Mouse (Mus musculus) gastrocnemius, postnatal 10 days (tissue): Measurements from ENCODE around the gene Numa1. TPM values are rescaled to one million over a fixed set of nuclear protein-coding genes. Genes with fewer than 3 reads are reported as not detected.
A peak's percentile ranks its signal among the peaks of the same experiment; 100 is the strongest.
"Not testable (repeated sequence)": the region's sequence is repeated elsewhere in the genome, so short reads cannot be mapped to it uniquely, and the experiment has no call there.

ENCODE experiments used
- DNase-seq: peaks from one replicate; pipeline ENCODE4 v3.0.0; 2021; ENCODE audit warnings: mixed read lengths
- long read RNA-seq, 2 experiments: library from polyadenylated mRNA; stranded (forward); transcript quantifications; one replicate each; pipeline ENCODE4 v2.0.0; 2021
- total RNA-seq, 2 experiments: library from RNA; stranded (reverse); gene quantifications; 2 replicates each; pipeline ENCODE4 v1.2.3; 2021

The Numa1 gene
- total RNA-seq: 10 to 100 TPM; 71.8 to 80.7 TPM
- long read RNA-seq, experiment 1, transcript Numa1-202 (13 exons, 2,934 nt): major isoform, 33 of 55 reads
- long read RNA-seq, experiment 1, partial matches to known transcripts: 10 of 55 reads
- long read RNA-seq, experiment 1, other reads (novel, unspliced or antisense): 12 of 55 reads
- long read RNA-seq, experiment 2, full-length matches to known transcripts: 14 of 27 reads
- long read RNA-seq, experiment 2, partial matches to known transcripts: 8 of 27 reads
- long read RNA-seq, experiment 2, other reads (novel, unspliced or antisense): 5 of 27 reads

DNA sequence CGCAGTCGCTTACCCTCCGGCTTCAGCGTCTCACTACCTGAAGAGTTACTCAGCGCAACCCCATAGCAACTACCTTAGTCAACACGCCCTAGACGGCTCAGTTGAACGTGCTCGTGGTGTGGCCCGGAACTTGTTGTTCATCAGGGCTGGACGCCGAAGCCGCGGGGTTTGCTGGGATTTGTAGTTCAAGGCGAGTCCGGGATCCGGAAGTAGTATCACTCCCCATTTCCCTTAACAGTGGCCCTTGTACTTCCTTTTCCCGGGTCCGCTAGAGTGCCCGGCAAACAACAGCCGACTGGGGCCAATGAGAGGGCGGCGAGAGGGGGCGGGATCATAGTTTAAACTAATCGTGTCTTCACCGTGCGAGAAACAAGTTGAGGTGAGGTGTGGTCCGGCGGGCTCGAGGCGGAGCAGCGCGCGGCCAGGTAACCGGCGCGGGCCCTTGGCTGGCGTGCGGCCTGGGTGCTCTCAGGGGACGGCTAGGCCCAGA lies at the start of gene Numa1, which contains the start of gene Lrrc51:
Gene Numa1, plus strand, starts transcription at position 361 of the 490 bp plus-strand sequence.
Gene Lrrc51, minus strand, starts transcription at position 145 of the 490 bp plus-strand sequence.
- DNase-seq: peak; percentile 92

DNA sequence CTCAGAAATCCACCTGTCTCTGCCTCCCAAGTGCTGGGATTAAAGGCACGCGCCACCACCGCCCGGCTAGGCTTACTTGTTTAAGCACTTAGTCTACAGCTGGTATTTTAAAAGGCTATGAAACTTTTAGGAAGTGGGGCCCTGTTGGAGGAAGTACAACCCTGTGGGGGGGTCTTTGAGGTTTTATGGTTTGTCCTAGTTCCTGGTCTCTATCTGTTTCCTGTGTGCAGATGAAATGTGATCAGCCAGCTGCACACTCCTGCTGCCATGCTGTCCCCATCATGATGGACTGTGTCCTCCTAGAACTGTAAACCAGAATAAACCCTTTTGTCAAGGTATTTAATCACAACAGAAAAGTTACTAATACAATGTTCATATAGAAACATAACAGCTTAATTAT lies 49.8 kb upstream of the Numa1 start:
- no peak for DNase-seq

DNA sequence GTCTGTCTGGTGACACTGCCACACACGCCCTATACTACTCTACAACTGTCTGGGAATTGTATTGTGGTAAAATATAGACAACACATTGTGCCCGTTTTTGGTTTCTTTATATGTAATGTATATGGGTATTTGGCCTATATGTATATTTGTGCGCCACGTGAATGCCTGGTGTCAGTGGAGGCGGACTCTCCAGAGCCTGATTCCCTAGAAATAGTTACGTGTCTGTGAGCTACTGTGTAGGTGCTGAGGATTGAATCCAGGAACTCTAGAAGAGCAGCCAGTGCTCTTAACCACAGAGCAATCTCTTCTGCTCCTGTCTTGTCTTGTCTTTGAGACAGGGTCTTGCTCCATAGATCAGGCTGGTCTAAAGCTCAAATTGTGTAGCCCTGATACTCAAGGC lies 47.6 kb upstream of the Numa1 start:
- DNase-seq: no peak

DNA sequence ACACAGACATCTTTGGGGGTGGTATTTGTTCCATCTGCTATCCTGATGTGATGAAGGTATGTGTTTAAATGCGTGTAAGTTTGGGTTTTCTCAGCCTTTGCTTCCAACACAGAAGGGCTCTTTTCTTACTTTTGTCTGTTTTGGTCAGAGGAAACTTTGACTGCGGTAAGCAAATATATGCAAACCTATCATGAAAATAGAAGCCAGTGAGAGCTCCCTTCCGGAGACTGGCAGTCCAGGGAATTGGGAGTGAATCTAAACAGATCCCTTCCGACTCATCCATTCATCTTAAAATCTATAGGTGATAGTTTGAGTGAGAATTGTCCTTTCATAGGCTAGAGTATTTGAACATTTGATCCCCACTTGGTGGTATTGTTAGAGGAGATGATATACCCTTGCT lies 45.5 kb upstream of the Numa1 start:
- DNase-seq: no peak

DNA sequence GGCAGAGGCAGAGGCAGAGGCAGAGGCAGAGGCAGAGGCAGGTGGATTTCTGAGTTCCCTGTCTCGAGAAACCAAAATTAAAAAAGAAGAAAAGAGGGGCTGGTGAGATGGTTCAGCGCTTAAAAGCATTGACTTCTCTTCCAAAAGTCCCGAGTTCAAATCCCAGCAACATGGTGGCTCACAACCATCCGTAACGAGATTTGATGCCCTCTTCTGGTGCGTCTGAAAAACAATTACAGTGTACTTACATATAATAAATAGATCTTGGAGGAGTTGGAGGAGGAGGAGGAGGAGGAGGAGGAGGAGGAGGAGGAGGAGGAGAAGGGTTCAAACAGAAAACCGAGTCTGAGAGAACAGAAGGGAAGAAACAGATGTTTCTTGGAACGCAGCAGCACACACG lies 38.2 kb upstream of the Numa1 start:
- no peak for DNase-seq

DNA sequence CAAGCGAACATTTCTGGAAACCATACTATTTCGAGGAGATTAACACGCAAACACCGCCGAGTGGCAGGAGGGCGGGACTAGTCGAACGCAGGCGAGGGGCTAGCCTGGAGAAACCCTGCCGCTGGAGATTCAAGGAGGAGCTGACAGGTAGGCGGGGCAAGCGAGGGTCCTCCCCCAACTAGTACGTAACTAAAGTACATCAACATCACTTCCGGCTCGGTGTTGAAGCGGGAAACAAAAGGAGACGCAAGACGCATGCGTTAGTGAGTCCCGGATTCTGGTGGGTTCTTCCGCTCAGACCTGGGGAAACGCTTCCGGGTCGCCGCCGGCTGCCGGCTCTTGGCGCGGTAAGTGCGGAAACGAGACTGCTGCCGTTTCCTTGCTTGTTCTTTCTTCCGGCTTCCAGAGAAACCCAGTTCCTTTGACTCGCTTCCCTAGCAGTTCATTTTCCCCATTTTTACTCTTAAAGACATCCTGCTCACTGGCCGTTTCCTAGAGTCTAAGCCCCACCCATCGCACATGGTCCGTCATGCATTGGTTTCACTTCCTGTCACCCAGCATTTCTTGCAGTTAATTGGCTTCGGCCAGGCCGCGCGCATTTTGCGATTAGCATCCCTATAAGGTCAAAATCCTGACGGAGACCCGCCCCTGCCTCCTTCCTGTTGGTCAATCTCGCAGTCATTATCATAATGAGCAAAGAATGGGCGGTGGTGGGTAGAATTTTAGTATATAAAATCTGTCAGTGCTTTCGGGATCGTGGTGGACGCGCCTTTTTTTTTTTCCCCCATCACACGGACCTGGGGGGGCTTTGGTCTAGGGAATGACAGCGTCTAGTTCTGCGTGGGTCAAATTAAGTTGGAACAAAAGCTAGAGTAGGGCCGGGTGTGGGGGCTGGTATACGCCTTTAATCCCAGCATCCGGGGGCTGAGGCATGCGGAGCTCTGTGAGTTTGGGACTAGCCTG lies 37.5 kb upstream of the Numa1 start:
- DNase-seq: peak; percentile 87

DNA sequence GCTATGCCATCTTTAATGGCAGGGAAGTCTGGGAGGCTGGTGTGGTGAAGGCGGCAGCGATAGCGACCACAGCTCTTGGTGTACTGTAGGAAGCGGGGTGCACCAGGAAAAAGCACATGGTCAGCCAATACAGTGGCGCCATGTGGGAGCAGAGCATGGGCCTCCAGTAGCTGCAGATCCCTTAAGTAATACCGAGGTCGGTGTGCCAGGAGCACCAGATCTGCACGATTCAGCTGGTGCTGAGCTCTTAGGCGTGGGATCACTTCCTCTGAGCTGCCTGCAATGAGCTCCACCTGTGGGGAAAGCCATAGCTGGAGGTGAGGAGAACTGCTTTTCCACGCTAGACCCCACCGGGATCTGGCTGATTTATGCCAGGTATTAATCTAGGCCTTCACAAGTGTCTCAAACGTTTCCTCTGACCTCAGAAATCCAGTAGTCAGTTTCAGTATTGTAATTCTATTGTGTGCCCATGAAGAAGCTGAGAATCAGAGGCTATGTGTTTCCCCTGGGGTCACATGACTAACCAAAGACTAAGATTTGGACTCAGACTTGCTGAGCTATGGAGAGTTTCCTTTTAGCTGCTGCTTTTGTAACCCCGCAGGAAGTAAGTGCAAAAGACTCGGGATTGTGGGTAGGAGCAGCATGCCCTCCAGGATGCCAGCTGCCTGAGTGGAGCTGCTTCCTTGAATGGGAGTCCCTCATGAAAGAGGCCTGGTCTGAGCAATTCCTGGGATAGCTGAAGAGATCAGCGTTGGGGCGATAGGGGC lies 33.4 kb upstream of the Numa1 start:
- no peak for DNase-seq

DNA sequence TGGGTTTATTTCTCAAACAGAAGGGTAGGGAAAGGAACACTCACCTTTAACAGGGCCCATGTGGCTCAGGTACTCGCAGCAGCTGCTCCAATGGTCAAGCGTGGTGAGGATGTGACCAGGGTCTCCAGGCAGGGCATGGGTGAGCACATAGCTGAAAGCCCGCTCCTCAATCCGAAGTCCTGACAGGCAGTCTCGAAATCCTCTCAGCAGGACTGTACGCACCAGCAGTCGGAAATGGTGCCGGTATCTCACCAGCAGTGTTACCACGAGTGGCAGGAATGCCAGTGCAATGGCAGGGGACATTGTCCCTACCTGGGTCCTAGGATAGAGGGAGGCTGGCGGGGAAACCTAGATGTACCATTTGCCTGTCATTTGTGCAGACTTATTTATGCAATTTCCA lies 31.9 kb upstream of the Numa1 start:
- DNase-seq: no peak

DNA sequence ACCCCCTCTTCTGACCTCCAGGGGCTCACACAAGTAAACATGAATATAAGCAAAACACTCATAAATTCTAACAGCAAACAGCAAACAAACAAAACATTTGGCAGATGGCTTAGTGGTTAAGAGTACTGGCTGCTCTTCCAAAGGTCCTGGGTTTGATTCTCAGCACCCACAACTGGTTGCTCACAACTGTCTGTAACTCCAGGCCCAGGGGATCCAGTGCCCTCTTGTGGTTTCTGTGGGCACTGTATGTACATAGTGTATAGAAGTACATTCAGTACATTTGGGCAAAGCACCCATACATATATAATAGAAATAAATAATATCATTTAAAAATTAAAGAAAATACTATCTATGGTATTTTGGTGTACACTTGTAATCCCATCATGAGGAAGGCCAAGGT lies 31.1 kb upstream of the Numa1 start:
- no peak for DNase-seq

DNA sequence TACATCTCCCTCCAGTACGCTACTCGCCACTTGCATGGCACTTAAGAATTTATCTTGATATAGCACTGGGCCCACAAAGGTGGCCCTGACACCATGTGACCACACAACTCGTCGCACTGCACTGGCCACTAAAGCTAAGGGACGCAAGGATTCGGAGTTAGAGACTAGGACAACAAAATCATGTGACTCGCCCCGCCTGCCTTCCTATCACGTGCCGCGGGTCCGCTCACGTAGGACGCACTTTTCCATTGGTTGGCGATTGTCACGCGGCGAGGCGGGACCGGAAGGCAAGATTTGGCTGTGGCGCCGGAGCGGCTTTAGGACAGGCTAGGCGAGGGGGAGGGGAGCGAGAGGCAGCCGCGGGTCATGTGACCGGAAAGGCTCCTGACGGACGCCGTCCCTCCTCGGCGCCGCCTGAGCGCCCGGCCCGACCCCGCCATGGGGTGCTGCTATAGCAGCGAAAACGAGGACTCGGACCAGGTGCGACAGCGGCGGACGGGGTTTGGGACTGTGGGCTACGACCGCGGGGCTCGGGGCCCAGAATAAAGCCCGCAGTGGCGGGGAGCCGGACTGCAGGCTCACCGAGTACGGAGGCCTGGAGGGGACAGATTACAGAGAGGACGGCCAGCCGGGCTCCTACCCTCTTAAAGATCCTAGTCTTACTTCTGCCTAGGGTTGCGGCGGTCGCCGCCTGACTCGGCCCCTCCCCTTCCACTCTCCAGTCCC lies 28.2 kb upstream of the Numa1 start, which contains the start of gene Lamtor1:
Gene Lamtor1, plus strand, starts transcription at position 344 of the 726 bp plus-strand sequence.
- peak; percentile 98 for DNase-seq

DNA sequence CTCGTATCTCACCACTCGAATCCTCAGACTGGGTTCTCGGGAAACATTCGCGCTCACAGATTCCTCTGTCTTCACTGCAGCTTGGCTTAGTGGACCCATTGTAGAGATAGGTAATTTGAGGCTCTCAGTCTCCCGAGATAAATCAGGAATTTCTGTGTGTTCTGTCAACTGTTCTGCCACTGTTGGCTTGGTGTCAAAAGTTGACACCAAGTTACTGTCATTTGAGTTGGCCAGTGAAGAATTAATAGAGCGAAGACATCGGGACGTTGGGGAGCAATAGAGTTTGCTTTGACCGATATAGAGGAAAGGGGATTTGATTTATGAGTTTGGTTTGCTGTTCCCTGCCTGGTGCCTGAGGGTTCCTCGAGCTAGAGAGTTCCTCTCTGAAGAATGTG lies 27.6 kb upstream of the Numa1 start, which contains the start of gene Tomt:
Gene Tomt, minus strand, starts transcription at position 73 of the 395 bp plus-strand sequence.
- no peak for DNase-seq

DNA sequence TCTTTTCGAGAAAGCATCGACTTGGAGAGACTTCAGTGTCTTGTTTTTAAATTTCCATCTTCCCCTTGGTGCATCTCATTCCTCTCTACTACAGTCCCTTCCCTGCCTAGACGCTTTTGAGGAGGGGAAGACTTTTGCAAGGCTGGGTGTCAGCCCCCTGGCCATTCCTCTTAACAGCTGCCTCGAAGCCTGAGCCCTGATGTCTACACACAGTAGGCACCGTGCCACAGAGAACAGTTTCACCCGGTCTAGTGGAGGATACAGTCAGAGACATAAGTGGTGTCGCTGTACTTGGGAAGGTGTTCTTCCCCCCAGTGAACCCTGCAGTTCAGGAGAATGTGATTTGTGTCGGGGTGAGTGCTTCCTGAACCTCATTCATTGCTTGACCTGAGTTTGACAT lies 27.2 kb upstream of the Numa1 start:
- no peak for DNase-seq

DNA sequence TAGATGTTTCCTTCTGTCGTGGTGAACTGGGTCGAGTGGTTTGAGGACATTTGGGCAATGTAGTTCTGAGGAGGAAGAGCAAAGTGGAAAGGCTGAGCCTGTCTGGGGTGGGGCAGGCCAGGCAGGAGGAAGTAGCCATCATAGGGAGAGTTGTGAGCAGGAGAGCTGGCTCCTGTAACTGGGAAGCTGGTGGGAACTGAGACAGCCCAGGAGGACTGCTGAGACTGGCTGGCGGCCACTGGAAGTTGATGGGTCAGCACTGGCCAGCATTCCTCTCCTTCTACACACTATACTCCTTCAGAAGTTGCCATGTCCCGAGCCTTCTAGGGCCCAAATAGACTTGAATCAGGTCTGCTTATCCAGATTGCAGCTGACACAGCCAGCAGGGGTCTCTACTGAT lies 25.5 kb upstream of the Numa1 start:
- peak; percentile 49 for DNase-seq

DNA sequence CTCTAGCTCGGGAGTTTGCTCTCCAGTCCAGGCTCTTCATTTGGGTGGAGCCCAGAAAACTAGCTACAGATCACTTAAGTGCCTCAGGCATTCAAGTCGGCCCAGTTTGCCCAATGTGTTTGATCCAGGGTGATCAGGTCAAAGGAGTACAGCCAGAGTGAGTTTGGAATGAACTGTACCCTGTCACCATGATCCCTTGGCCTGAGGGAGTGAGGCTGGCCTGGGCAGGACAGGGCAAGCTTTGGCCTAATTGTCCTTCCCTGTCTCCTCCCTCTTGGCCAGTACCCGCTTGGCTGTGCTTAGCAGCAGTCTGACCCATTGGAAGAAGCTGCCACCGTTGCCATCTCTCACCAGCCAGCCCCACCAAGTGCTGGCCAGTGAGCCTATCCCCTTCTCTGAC lies 23.8 kb upstream of the Numa1 start:
- no peak for DNase-seq

DNA sequence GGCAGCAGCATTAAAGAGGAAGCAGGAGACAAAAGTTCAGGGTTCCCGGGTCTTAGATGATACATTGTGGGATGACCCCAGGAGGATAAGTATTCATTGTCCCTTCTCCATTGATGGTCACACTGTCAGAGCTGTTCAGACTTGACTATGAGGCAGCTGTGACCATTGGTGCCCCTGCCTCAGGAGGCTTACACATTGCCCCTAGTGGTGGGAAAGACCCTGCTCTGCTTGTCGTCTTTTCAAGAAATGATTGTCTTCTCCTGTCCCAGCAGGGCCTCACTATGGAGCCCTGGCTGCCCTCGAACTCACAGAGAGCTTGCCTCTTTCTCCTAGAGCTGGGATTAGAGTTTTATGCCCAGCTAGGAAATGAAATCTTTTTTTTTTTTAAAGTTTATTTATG lies 21.9 kb upstream of the Numa1 start:
- DNase-seq: no peak

DNA sequence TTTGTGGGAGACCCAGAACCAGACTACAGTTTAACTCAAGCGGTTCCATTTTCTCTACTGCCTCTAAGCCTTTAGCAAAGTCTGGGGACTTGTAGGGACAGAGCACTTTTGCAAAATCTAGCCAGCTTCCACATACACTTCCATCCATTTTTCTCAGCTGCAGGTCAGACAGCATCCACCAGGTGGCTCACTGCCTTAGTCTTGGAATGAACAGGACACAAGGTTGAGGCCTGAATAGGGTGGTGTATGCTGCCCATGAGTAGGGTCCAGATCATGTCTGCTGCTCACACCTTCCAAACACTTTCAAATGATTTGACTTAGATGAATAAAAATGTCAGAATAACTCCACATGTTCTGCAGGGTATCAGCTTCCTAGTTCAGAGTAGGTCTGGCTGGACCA lies 15.8 kb upstream of the Numa1 start:
- peak; percentile 62 for DNase-seq

DNA sequence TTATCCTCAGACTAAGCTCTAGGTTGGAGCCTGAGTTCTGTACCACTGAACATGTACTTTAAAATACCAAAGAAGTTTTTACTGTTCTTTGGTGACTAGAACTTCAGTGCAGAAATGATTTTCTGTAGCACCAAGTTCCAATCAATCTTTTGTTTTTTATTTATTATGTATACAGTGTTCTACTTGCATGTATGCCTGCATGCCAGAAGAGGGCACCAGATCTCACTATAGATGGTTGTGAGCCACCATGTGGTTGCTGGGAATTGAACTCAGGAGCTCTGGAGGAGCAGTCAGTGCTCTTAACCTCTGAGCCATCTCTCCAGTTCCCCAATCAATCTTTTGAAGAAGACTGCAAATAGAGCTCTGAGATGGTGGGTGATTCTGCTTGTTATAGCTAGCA lies 8.0 kb upstream of the Numa1 start:
- not testable (repeated sequence) for DNase-seq

DNA sequence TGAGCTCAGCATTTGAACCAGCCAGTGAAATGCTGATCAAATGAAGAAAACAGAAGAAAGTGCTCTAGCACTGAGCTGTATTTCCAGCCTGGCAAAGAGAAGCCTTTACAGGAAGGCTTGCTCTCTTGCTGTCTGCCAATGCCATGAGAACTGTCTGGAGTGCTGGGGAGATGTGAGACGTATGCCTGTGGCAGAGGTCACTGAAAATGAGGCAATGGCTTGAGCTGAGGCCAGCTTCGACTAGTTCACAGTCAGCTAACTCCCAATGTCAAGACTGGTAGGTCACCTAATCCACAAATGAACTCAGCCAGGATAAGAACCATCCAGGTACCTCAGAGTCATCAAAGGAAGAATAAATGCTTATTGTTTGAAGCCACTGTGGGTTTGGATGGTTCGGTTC lies 5.8 kb upstream of the Numa1 start:
- no peak for DNase-seq

DNA sequence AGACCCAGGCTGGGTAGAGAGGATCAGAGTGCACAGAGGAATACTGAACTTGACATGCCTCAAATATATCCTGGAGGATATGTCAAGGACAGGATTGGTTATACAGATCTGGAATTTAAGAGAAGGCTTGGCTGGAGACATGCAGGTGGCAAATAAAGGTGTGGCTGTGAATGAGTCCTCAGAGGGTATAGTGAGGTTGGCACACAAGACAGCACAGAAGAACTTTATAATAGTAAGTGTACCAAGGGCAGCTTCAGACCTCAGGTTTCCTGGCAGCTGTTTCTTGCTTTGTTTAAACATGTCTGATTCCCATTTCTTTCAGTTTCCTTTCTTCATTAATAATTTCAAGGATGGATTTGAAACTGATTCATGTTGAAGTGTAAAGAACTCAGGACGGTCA lies 1.4 kb upstream of the Numa1 start:
- DNase-seq: no peak

DNA sequence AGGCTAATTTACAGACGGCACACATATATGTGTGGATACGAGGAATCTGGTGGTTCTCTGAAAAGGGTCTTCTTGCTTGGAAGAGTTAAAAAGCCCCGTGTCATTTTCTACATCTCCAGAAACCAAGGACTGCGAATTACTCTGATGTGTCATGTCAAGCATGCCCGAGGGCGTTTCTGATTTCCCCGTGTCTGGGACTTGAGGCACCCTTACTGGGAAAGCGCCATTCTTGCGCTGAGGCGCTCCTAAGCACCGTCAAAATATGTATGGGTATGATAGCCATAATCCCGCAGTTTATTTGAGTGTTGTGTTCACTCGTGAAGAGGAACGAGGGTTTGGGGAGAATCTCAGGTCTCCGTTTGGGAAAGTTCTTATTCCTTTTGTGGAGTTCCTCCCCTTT lies 611 bp upstream of the Numa1 start:
- no peak for DNase-seq

DNA sequence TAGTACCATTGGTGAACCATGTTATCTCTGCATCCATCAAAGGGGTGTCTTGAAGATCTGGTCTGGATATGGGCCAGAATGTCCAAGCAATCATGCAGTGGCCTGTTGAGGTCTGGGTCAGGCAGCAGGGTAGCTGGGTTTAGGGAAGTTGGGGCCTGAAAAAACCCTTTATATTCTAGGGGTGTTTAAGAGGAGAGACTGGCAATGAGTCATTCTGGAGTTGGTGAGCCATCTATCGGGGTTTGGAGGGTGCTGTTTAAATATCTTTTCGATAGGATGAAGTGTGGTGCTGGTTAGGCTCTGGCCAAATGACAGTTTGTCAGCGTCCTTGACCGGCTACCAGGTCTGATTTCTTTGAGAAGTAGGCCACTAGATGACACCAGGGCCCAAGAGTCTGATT lies 2.0 kb downstream of the Numa1 start:
- no peak for DNase-seq

DNA sequence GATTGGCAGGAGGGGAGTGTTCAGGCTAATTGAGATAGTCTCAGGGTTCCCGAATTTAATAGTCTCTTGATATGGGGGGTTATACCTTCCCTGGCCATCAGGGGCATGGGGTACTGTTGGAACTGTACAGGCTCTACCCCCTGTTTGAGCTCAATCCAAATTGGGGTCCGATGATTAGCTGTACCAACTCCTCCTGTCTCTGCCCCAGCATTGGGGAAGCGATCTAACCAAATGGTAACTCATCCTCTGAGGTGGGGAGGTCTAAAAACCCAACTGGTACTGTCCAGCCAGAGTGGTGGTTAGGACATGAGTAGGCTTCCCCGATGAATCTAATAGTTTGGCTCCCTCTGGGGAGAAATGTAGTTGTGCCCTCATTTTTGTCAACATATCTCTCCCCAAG lies 3.1 kb downstream of the Numa1 start:
- no peak for DNase-seq
